Mouse (Mus musculus) fat pad, adult 2 months (tissue): ENCODE measurements around the gene Ssxb10.
"Not testable (repeated sequence)": the region's sequence is repeated elsewhere in the genome, so short reads cannot be mapped to it uniquely, and the experiment has no call there.

Experiments
- DNase-seq: peaks from one replicate; pipeline ENCODE4 v3.0.0-alpha.2; 2011; ENCODE audit warnings: low read depth, low spot score; ENCODE audit errors: extremely low read depth

Ssxb10 gene

GRCm38 (mm10) chrX:8327124-8327523 lies at the start of gene Ssxb10:
Gene Ssxb10, plus strand, starts transcription at chrX:8327424.
- DNase-seq: no peak

GRCm38 (mm10) chrX:8288621-8289020 lies 38.6 kb upstream of the Ssxb10 start:
- DNase-seq: no peak

GRCm38 (mm10) chrX:8309302-8309701 lies 17.9 kb upstream of the Ssxb10 start:
- DNase-seq: no peak

- not testable (repeated sequence) for DNase-seq
Measured at GRCm38 (mm10) chrX:8314905-8315304, 12.3 kb upstream of the Ssxb10 start.

GRCm38 (mm10) chrX:8366678-8367077 lies 39.5 kb downstream of the Ssxb10 start, which contains the start of gene Ssxb9:
Gene Ssxb9, plus strand, starts transcription at chrX:8366978.
- not testable (repeated sequence) for DNase-seq
